Mouse (Mus musculus) CH12.LX (cell line): ENCODE results near the gene Limk2. TPM values are rescaled to one million over a fixed set of nuclear protein-coding genes. Genes with fewer than 3 reads are reported as not detected.

ENCODE experiments used
- DNase-seq: peaks from one replicate; pipeline ENCODE4 v3.0.0-alpha.2; 2013; ENCODE audit errors: extremely low read depth
- H3K27ac ChIP-seq: 2 replicates; pipeline ENCODE4 v1.5.1; 2012; ENCODE audit warnings: low read depth, mild to moderate bottlenecking, control low read depth, moderate library complexity; ENCODE audit not compliant: insufficient read depth
- H3K27me3 ChIP-seq: replicated peaks from 2 replicates; pipeline ENCODE3; 2012; ENCODE audit warnings: inconsistent platforms
- H3K36me3 ChIP-seq, 2 experiments: replicated peaks in 1 of 2; 2 replicates each; pipeline versions ENCODE3 to v1.6.1; 2012; ENCODE audit warnings: inconsistent platforms in 1 of 2, low read length in 1 of 2, mild to moderate bottlenecking in 1 of 2, mixed read lengths in 1 of 2, moderate library complexity in 1 of 2; ENCODE audit not compliant: control insufficient read depth in 1 of 2, insufficient read depth in 1 of 2
- H3K4me1 ChIP-seq, 2 experiments: 2 replicates each; pipeline ENCODE4 v1.6.1; 2012; ENCODE audit warnings: inconsistent platforms in 1 of 2, moderate library complexity in 1 of 2; ENCODE audit not compliant: insufficient read depth in 2 of 2, control insufficient read depth in 1 of 2
- H3K4me2 ChIP-seq: 2 replicates; pipeline ENCODE4 v1.6.1; 2012; ENCODE audit warnings: low read depth, mild to moderate bottlenecking, control low read depth; ENCODE audit not compliant: poor library complexity, insufficient read depth, severe bottlenecking
- H3K4me3 ChIP-seq, 3 experiments: fragments of 150-350 bp in 1 of 3; sonication (generic) in 1 of 3; replicated peaks in 1 of 3; 2 replicates each; pipeline versions ENCODE3 to v1.5.1; 2011 to 2012; ENCODE audit warnings: low read depth in 2 of 3, low read length in 2 of 3, mild to moderate bottlenecking in 2 of 3, moderate library complexity in 2 of 3, control low read depth in 1 of 3, improper control_type of control experiment in 1 of 3, inconsistent platforms in 1 of 3, mixed read lengths in 1 of 3; ENCODE audit not compliant: poor library complexity in 1 of 3
- H3K79me2 ChIP-seq: replicated peaks from 2 replicates; pipeline ENCODE4 v1.6.1; 2012; ENCODE audit warnings: mild to moderate bottlenecking, moderate library complexity; ENCODE audit not compliant: control insufficient read depth, poor library complexity, insufficient read depth, severe bottlenecking; ENCODE audit errors: extremely low read depth
- H3K9ac ChIP-seq: 2 replicates; pipeline ENCODE4 v1.6.1; 2012; ENCODE audit warnings: low read depth, mild to moderate bottlenecking, control low read depth, moderate library complexity; ENCODE audit not compliant: insufficient read depth
- H3K9me3 ChIP-seq: replicated peaks from 2 replicates; pipeline ENCODE3; 2012; ENCODE audit warnings: low read length, inconsistent platforms, mixed read lengths
- BHLHE40 ChIP-seq: IDR thresholded peaks from 2 replicates; pipeline ENCODE4 v1.6.1; 2011; ENCODE audit warnings: mild to moderate bottlenecking, low read depth, low read length, improper control_type of control experiment
- CHD2 ChIP-seq: IDR thresholded peaks from 2 replicates; pipeline ENCODE4 v1.6.1; 2011; ENCODE audit warnings: low read length, improper control_type of control experiment
- CTCF ChIP-seq, 2 experiments: IDR thresholded peaks in 1 of 2; conservative IDR thresholded peaks in 1 of 2; 2 replicates each; pipeline ENCODE4 v1.5.1; 2011 to 2012; ENCODE audit warnings: low read depth in 2 of 2, low read length in 2 of 2, improper control_type of control experiment in 1 of 2, inconsistent platforms in 1 of 2, mild to moderate bottlenecking in 1 of 2, moderate library complexity in 1 of 2
- EP300 ChIP-seq: IDR thresholded peaks from 2 replicates; pipeline ENCODE4 v1.6.1; 2011; ENCODE audit warnings: low read length, improper control_type of control experiment
- ETS1 ChIP-seq: conservative IDR thresholded peaks from 2 replicates; pipeline ENCODE4 v1.6.1; 2012; ENCODE audit warnings: low read depth, mild to moderate bottlenecking, inconsistent platforms, low read length, improper control_type of control experiment, moderate library complexity
- GABPA ChIP-seq: IDR thresholded peaks from 2 replicates; pipeline ENCODE4 v1.6.1; 2012; ENCODE audit warnings: low read depth, low read length, improper control_type of control experiment, inconsistent platforms; ENCODE audit not compliant: insufficient replicate concordance
- JUN ChIP-seq: IDR thresholded peaks from 2 replicates; pipeline ENCODE4 v1.6.1; 2011; ENCODE audit warnings: low read depth, mild to moderate bottlenecking, low read length, improper control_type of control experiment, moderate library complexity; ENCODE audit not compliant: insufficient read depth
- MAX ChIP-seq: IDR thresholded peaks from 2 replicates; pipeline ENCODE4 v1.6.1; 2011; ENCODE audit warnings: low read length, improper control_type of control experiment
- MEF2A ChIP-seq: IDR thresholded peaks from 2 replicates; pipeline ENCODE4 v1.6.1; 2014; ENCODE audit warnings: low read depth, mild to moderate bottlenecking, inconsistent platforms, low read length, improper control_type of control experiment, borderline replicate concordance
- MYC ChIP-seq: IDR thresholded peaks from 2 replicates; pipeline ENCODE4 v1.6.1; 2011; ENCODE audit warnings: low read depth, mild to moderate bottlenecking, improper control_type of control experiment, low read length
- NELFE ChIP-seq: IDR thresholded peaks from 2 replicates; pipeline ENCODE4 v1.6.1; 2011; ENCODE audit warnings: low read depth, low read length, improper control_type of control experiment
- PAX5 ChIP-seq: IDR thresholded peaks from 2 replicates; pipeline ENCODE4 v1.6.1; 2012; ENCODE audit warnings: low read length, inconsistent platforms, mixed read lengths
- POLR2A ChIP-seq: IDR thresholded peaks from 2 replicates; pipeline ENCODE4 v1.6.1; 2011; ENCODE audit warnings: low read depth, mild to moderate bottlenecking, improper control_type of control experiment, low read length
- RAD21 ChIP-seq: IDR thresholded peaks from 2 replicates; pipeline ENCODE4 v1.6.1; 2011; ENCODE audit warnings: low read depth, mild to moderate bottlenecking, low read length, improper control_type of control experiment, moderate library complexity
- RCOR1 ChIP-seq: conservative IDR thresholded peaks from 2 replicates; pipeline ENCODE4 v1.6.1; 2012; ENCODE audit warnings: low read depth, mild to moderate bottlenecking, inconsistent platforms, low read length, improper control_type of control experiment
- SIN3A ChIP-seq: IDR thresholded peaks from 2 replicates; pipeline ENCODE4 v1.6.1; 2012; ENCODE audit warnings: low read length, improper control_type of control experiment, inconsistent platforms
- TBP ChIP-seq: conservative IDR thresholded peaks from 2 replicates; pipeline ENCODE4 v1.6.1; 2011; ENCODE audit warnings: low read depth, low read length, improper control_type of control experiment
- USF2 ChIP-seq: conservative IDR thresholded peaks from 2 replicates; pipeline ENCODE4 v1.6.1; 2011; ENCODE audit warnings: low read depth, low read length, improper control_type of control experiment
- ZC3H11A ChIP-seq: IDR thresholded peaks from 2 replicates; pipeline ENCODE4 v1.6.1; 2012; ENCODE audit warnings: low read depth, mild to moderate bottlenecking, inconsistent platforms, low read length, improper control_type of control experiment
- dilution Hi-C: fragments of 300-500 bp; cut with MboI; formaldehyde crosslinking; loops from 2 replicates; pipeline ENCODE4 v1.14.3; 2020; ENCODE audit warnings: low sequenced_read_pairs; ENCODE audit not compliant: extremely low pct_unique_long_range_greater_than_20kb, extremely low pct_ligation_motif_present
- in situ Hi-C: fragments of 300-500 bp; cut with MboI; formaldehyde crosslinking; loops from 3 replicates; pipeline ENCODE4 v1.14.3; 2019; ENCODE audit warnings: low sequenced_read_pairs, low pct_ligation_motif_present, low pct_unique_long_range_greater_than_20kb, mixed read lengths
- polyA plus RNA-seq: library from polyadenylated mRNA; unstranded; fragments of >175 nt; gene quantifications from 2 replicates; pipeline ENCODE4 v1.2.1, GENCODE M21; 2012; ENCODE audit warnings: low read depth; ENCODE audit not compliant: insufficient read length
- total RNA-seq, 2 experiments: library from RNA; depleted of rRNA; stranded (reverse); fragments of 300-350 nt in 1 of 2; fragments of >200 nt in 1 of 2; gene quantifications; 2 replicates each; pipeline ENCODE4 v1.2.3; 2012 to 2014

The Limk2 gene
- total and polyA plus RNA-seq, 3 experiments, result 41.5 to 64.0 (median 46.1) TPM

DNA sequence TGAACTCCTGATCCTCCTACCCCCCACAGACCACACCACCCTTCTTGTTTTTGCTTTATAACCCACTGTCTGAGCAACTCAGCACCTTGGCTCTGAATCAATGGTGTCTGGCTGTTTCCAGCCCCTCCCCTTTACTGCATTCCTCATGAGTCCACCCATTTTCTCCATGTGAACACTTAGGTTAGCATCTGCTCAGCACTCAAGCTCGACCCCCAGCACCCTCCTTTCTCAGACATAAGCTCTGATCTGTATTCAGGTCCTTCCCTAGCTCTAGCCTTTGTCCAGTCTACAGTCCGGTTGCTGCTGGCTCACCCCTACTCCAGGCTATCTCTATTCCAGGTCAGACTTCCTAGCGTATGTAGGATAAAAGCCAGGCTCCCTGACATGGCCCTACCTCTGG lies 12.9 kb downstream of the Limk2 start:
- in situ Hi-C loops, result no loop called here
- H3K4me3 ChIP-seq, result no peak overlapping the region
- dilution Hi-C loops, result no loop called here
- peaks cover 0 to 11% of the 10 kb centered on the region in 2 experiments; a peak in 1 of 4 replicates for H3K4me1 ChIP-seq
- H3K9me3 ChIP-seq, result no peaks in the 10 kb centered on the region
- no peak overlapping the region for H3K9ac ChIP-seq
- TF ChIP-seq NELFE, result no peak
- no peak for TF ChIP-seq RAD21
- no peak for TF ChIP-seq CHD2
- no peak for TF ChIP-seq ETS1
- TF ChIP-seq USF2, result no peak
- no peak for TF ChIP-seq CTCF (conservative IDR thresholded peaks at IDR 0.05 in 1 of 2, IDR thresholded peaks at IDR 0.05 in 1 of 2; ENCODE audit: low read depth in 2 of 2, low read length in 2 of 2)
- no peak for TF ChIP-seq SIN3A
- TF ChIP-seq MYC, result no peak
- TF ChIP-seq RCOR1, result no peak
- TF ChIP-seq MEF2A, result no peak
- TF ChIP-seq GABPA, result no peak
- no peak for TF ChIP-seq TBP
- TF ChIP-seq PAX5, result no peak
- no peak for TF ChIP-seq ZC3H11A
- no peak for TF ChIP-seq JUN
- H3K79me2 ChIP-seq, result peaks cover 13% of the 10 kb centered on the region
- no peak for DNase-seq
- H3K27me3 ChIP-seq, result no peaks in the 10 kb centered on the region
- H3K4me2 ChIP-seq, result no peak overlapping the region
- peaks cover 28 to 89% of the 10 kb centered on the region in 2 experiments for H3K36me3 ChIP-seq
- H3K27ac ChIP-seq, result no peak overlapping the region

DNA sequence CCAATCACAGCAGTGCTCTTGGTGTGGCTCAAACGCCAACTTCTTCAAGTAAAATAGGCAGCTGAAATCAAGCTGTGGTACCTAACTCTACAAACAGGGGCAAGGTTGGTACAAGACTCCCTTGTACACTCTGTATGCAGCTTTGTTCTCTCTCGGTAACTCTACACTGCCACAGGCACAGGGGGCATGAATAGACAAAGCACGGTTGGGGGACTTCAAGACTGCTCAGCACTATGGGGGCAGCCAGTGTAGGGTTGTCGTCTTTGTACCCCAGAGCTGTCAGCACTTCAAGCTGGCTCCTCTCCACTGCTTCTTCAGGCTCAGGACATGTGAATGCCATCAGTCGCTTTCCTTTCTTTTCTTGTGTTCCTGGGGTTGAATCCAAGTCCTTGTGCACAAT lies 14.5 kb downstream of the Limk2 start:
- Histone ChIP-seq H3K27ac (no peak overlapping the region), H3K4me3 (no peak overlapping the region), H3K9me3 (no peaks in the 10 kb centered on the region), H3K27me3 (no peaks in the 10 kb centered on the region), H3K36me3 (peaks cover 30 to 89% of the 10 kb centered on the region in 2 experiments), H3K79me2 (peaks cover 9% of the 10 kb centered on the region), H3K9ac (no peak overlapping the region), H3K4me2 (no peak overlapping the region), H3K4me1 (0 out of 4 replicates have a peak, but pooled peaks cover 0 to 1% of the 10 kb centered on the region in 2 experiments)
- TF ChIP-seq POLR2A (no peak), JUN (no peak), MAX (no peak), MYC (no peak), CTCF (conservative IDR thresholded peaks at IDR 0.05 in 1 of 2, IDR thresholded peaks at IDR 0.05 in 1 of 2; ENCODE audit: low read depth in 2 of 2, low read length in 2 of 2) (no peak), EP300 (no peak), BHLHE40 (no peak)
- in situ Hi-C loops, result no loop called here
- DNase-seq, result no peak
- dilution Hi-C loops, result no loop called here
